Mouse (Mus musculus): ENCODE measurements at regions not wholly inside any gene's neighbourhood (a gene's known extent, or its start where the extent isn't known, plus 50 kb on each side); places are given as distances from the start of the nearest gene placed in this dataset.
"Not testable (repeated sequence)": the region's sequence is repeated elsewhere in the genome, so short reads cannot be mapped to it uniquely, and the experiment has no call there.

DNA sequence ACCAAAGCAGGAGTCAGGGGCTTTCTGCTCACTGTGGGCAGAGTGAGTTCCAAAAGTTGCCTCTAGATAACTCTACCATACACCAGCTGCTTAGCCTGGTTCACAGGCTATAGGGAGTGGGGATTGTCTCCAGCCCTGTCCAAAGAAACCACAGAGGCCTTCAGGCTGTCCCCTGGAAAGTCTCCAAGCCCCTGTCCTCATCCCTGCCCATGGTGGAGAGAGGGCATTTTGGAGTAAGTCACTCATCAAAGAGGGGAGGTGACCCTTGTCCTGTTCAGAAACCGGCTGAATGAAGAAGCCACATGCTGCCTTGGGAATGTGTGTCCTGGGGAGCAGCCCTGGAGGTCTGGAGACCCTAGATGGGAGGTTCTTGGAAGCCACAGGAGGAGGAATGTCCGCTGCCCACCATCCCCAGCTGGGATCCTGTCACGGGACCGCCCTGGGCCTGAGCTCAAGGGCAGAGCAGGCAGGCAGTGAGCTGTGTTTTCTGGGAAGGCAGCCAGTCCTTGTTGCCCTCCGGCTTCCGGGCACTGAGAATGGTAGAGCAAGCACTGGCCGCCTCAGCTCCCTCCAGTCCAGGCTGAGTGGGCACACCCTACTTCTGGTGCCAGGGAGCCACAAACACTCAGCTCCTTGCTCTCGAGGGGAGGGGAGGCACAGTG is 78.4 kb downstream of the Cpn2 start:
- no peak for ATAC-seq (replicated peaks; ENCODE audit: poor library complexity)

DNA sequence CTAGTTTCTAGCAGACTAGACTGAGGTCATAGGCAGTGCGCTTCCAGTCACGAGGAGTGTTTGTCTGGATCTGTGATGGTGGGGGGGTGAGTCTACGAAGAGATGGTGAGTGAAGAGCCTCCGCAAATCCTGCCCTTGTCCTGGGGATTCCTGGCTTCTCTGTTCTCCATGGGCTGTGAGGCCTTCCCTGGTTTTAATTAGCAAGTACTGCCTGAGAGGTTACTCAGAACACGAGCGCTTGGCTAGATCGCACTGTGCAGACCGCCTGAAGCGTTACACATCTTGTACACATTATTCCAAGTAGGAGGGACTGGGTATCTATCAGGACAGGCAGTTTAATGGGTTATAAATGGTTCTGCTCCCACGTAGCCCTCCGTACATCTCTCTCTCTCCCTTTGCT is 76.9 kb downstream of the Cpn2 start:
- ATAC-seq (replicated peaks; ENCODE audit: poor library complexity): no peak

GRCm38 (mm10) chr16:30190935-30191514 is 76.3 kb downstream of the Cpn2 start:
- ATAC-seq (replicated peaks; ENCODE audit: poor library complexity): no peak

DNA sequence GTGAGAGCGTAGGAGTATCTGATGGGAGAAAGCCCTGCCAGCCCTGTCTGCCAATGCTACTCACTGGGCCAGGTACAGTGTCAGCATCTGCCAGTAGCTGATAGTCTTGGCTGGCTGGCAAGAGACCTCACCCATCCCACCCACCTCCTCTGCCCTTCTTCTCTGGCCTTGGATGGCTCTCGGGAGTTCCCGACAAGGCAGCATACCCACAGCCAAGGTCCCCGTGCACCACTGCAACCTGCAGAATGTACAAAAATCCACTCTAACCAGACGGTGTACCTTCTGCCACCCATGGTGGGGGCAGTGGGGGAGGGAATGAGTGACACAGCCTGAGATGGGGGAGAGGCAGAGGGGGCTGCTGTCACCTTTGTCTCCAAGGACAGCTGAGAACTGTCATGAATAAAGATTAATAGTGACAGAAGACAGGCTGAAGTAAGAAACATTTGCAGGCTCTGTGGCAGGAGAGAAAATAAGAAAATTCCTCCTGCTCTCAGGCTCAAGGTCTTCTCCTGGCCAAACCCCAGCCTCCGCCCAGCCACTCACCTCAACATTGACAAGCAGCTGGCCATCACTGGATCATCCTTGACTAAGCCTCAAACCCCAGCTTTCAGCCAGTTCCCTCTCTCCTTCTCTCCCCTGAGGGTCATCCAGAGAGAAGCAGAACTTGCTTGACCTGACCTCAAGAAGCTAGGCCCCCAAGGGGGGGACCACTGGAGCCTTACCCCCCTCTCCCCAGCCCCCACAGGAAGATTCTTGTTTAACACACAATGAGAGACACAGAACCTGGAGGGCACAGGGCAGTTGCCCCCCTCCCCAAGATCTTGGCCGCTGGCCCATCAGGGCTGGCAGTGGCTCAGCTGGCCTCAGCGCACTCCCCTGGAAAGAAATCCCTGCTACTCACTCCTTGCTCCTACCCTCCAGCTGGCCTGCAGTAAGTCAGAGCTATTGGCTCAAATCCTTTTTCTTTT is 73.7 kb downstream of the Cpn2 start:
- ATAC-seq (replicated peaks; ENCODE audit: poor library complexity): peak; percentile 55

DNA sequence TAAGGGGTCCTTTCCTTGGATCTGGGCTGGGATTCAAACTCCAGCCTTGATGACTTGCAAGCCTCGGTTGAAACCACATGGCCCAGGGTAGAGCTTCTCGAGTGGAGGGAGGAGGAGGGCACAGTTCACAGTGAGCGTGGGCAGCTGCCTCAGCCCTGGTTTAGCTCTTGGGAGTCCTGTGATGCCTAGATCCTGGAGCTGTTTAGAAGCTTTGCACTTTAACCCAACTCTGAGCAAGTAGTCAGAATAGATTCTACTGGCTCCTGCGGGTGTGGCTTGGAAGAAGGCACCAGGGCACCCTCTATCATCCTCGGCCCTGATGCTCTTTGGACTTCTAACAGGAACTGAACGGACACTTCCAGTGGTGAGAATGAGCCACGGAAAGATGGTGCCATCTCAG is 72.5 kb downstream of the Cpn2 start:
- ATAC-seq (replicated peaks; ENCODE audit: poor library complexity): no peak

DNA sequence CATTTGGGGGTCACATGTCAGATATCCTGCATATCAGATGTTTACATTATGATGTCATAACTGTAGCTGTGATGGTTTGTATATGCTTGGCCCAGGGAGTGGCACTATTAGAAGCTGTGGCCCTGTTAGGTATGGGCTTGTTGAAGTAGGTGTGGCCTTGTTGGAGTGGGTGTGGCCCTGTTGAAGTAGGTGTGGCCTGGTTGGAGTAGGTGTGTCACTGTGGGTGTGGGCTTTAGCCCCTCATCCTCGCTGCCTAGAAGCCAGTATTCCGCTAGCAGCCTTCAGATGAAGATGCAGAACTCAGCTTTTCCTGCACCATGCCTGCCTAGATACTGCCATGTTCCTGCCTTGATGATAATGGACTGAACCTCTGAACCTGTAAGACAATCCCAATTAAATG is 71.4 kb downstream of the Cpn2 start:
- not testable (repeated sequence) for ATAC-seq (replicated peaks; ENCODE audit: poor library complexity)

DNA sequence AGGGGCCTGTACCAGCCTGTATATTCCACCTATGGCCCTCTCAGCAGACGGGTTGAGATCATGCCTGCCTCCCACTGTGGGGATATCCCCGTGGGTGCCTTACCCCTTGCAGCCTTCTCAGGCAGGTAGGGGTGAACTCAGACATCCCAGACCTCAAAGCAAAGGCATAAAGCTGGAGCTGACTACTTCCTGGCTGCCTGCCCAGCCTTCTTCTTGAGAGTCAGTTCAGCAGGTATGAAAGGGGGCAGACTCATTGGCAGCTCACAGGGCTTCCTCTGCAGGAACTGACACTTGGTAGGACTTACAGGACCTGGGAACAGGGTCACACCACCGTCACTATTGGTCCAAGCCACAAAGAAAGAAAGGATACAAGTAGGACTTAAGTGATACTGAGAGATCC is 69.9 kb downstream of the Cpn2 start:
- ATAC-seq (replicated peaks; ENCODE audit: poor library complexity): no peak

GRCm38 (mm10) chr16:30199836-30200235 is 67.5 kb downstream of the Cpn2 start:
- ATAC-seq (replicated peaks; ENCODE audit: poor library complexity): no peak

DNA sequence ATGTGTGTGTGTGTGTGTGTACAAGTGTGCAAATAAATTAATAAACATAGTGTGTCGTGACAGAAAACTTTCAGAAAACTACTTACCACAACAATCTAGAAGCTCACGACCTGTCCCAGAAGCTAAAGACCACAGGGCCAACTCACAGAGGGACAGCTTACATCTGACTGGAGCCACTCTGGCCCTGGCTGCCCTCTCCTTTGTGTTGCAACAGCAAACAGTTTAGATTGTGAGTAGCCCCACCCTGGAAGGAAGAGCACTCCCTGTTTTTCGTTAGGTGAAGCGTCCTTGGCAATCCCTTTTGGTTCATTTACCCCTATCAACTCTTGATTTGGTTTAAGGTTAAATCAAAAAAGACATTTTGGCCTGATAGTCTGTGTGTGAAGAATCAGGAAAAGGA is 63.2 kb downstream of the Cpn2 start:
- ATAC-seq (replicated peaks; ENCODE audit: poor library complexity): no peak

- ATAC-seq (replicated peaks; ENCODE audit: poor library complexity): no peak
These were observed 61.9 kb downstream of the Cpn2 start for GRCm38 (mm10) chr16:30205314-30205815.

DNA sequence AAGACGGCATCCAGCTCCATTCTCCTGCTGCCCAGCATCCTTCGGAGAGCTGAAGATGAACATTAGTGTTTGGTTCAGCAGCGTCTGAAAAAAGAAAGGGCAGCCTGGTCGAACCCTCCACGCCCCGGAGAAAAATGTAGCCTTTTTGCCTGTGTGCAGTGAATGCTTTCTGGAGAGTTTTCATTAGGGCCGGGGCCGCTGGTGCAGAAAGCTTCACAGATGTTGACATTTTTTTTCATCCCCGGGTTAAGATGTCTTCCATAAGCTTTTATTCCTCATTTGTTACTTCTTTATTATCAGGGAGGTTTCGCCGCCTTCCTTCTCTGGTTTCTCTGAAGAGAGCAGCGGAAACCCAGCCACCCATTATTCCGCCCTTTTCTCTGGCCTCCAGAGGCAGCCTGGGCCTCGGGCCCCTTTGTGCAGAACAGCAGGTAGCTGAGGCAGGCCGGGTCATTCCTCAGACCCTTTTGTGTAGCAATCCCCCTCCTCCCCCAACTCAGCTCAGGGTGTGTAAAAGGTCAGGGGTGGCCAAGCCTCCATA is 61.4 kb downstream of the Cpn2 start:
- ATAC-seq (replicated peaks; ENCODE audit: poor library complexity): no peak
